Mouse (Mus musculus): ENCODE results near the gene Lgr5.

DNA sequence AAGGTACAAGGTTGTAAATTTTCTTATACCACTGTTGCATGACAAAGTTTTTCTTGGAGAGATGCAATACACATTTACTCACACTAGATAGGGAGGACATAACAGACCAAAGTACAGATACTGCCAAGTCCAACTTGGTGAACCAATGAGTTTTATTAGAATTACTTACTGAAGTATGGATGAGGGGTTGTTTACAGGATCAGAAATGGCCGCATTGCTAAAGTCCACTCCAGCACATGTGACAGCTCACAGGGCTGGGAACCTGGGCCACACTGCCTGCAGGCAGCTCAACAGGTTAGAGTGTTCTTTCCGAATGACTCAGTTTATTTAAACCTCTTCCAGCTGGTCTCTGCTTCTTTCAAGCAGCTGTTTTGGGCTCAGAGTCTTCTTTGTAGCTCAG, 37.4 kb upstream of the Lgr5 start:
- TF ChIP-seq EP300 (IDR thresholded peaks at IDR 0.05) (no peak), CTCF (IDR thresholded peaks at IDR 0.05) (no peak)
